Mouse (Mus musculus): ENCODE measurements around the gene Snx30.

- no peak for TF ChIP-seq CTCF (IDR thresholded peaks at IDR 0.05)
- no peak for TF ChIP-seq POLR2A (IDR thresholded peaks at IDR 0.05; ENCODE audit: insufficient read depth, low read depth, low read length)
- TF ChIP-seq EP300 (IDR thresholded peaks at IDR 0.05; ENCODE audit: insufficient read depth, low read depth, low read length) = no peak
These were observed 122.0 kb downstream of the Snx30 start for GRCm38 (mm10) chr4:59927666-59928065.
